Mouse (Mus musculus) forebrain, postnatal 0 days (tissue): ENCODE measurements around the gene Babam2. TPM values are rescaled to one million over a fixed set of nuclear protein-coding genes. Genes with fewer than 3 reads are reported as not detected.

Experiments used
- ATAC-seq: fragments of 200-750 bp; cut with Nextera tagmentation; 2 replicates; pipeline ENCODE4 v1.8.0; 2017; ENCODE audit warnings: mild to moderate bottlenecking, moderate library complexity
- DNase-seq: peaks from one replicate; pipeline ENCODE4 v3.0.0-alpha.2; 2015
- H3K27ac ChIP-seq: fragments of 300-500 bp; sonication (generic); 2 replicates; pipeline ENCODE4 v1.5.1; 2014; ENCODE audit warnings: low read depth, mild to moderate bottlenecking, antibody characterized with exemption, low read length, moderate library complexity, mixed read lengths
- H3K27me3 ChIP-seq: fragments of 300-500 bp; sonication (generic); 2 replicates; pipeline ENCODE4 v1.6.1; 2014; ENCODE audit warnings: mild to moderate bottlenecking, low read length, mixed read lengths; ENCODE audit not compliant: insufficient read depth
- H3K36me3 ChIP-seq: fragments of 300-500 bp; sonication (generic); 2 replicates; pipeline ENCODE4 v1.6.1; 2014; ENCODE audit warnings: mild to moderate bottlenecking, moderate library complexity; ENCODE audit not compliant: insufficient read depth
- H3K4me1 ChIP-seq: fragments of 300-500 bp; sonication (generic); 2 replicates; pipeline ENCODE4 v1.6.1; 2014; ENCODE audit warnings: antibody characterized with exemption; ENCODE audit not compliant: insufficient read depth
- H3K4me2 ChIP-seq: fragments of 300-500 bp; sonication (generic); 2 replicates; pipeline ENCODE4 v1.6.1; 2014; ENCODE audit warnings: low read depth, mild to moderate bottlenecking, moderate library complexity
- H3K4me3 ChIP-seq: fragments of 300-500 bp; sonication (generic); 2 replicates; pipeline ENCODE4 v1.5.1; 2014; ENCODE audit warnings: low read depth, low read length, mixed read lengths
- H3K9ac ChIP-seq: fragments of 300-500 bp; sonication (generic); 2 replicates; pipeline ENCODE4 v1.6.1; 2014; ENCODE audit warnings: mild to moderate bottlenecking
- H3K9me3 ChIP-seq: fragments of 300-500 bp; sonication (generic); 2 replicates; pipeline ENCODE4 v1.6.1; 2016; ENCODE audit warnings: low read length
- CTCF ChIP-seq: sonication (generic); IDR thresholded peaks from 2 replicates; pipeline ENCODE4 v1.5.1; 2016; ENCODE audit warnings: antibody characterized with exemption, control low read depth, low read depth
- WGBS: fragments of 180-500 bp; shearing (Covaris S2); extraction: QIAGEN DNeasy Blood & Tissue Kit; methylation state at CpG from one replicate; pipeline ENCODE4 v1.1.7; 2014; 5-methylcytosine and 5-hydroxymethylcytosine counted together
- polyA plus RNA-seq: library from polyadenylated mRNA; unstranded; fragments of >200 nt; fragmentation: Nextera tagmentation; extraction: Ambion mirVana; gene quantifications from 2 replicates; pipeline ENCODE4 v1.2.1, GENCODE M21; 2015
- total RNA-seq: library from RNA; depleted of rRNA; stranded (reverse); fragments of >200 nt; gene quantifications from 2 replicates; pipeline ENCODE4 v1.2.3, GENCODE M21; 2014

Babam2 gene
- total and polyA plus RNA-seq, 2 experiments from 2014 or later = 42.7 to 61.5 TPM

- Histone ChIP-seq H3K9me3 (no peaks in the 10 kb centered on the region), H3K9ac (no peak overlapping the region), H3K4me3 (no peak overlapping the region), H3K4me1 (no peaks in the 10 kb centered on the region), H3K27ac (no peak overlapping the region), H3K36me3 (no peaks in the 10 kb centered on the region), H3K27me3 (no peaks in the 10 kb centered on the region), H3K4me2 (no peak overlapping the region)
- ATAC-seq (no peak), DNase-seq (no peak)
- WGBS = 87% methylated on average over 9 of the region's 9 CpGs
- no peak for TF ChIP-seq CTCF
Observed at GRCm38 (mm10) chr5:31758310-31759091, 61.0 kb downstream of the Babam2 start.

- H3K36me3 ChIP-seq = no peaks in the 10 kb centered on the region
- no peak overlapping the region for H3K27ac ChIP-seq
- TF ChIP-seq CTCF = no peak
- no peak for DNase-seq
- H3K4me3 ChIP-seq = no peak overlapping the region
- H3K4me2 ChIP-seq = no peak overlapping the region
- H3K4me1 ChIP-seq = no peaks in the 10 kb centered on the region
- H3K9me3 ChIP-seq = no peaks in the 10 kb centered on the region
- ATAC-seq = no peak
- H3K9ac ChIP-seq = no peak overlapping the region
- whole genome bisulfite sequencing = 98% methylated on average over 4 of the region's 4 CpGs
- no peaks in the 10 kb centered on the region for H3K27me3 ChIP-seq
Observed at GRCm38 (mm10) chr5:31761836-31762235, 64.4 kb downstream of the Babam2 start.

- Histone ChIP-seq H3K27ac (no peak overlapping the region), H3K4me1 (no peaks in the 10 kb centered on the region), H3K9ac (no peak overlapping the region), H3K4me3 (no peak overlapping the region), H3K36me3 (no peaks in the 10 kb centered on the region), H3K4me2 (no peak overlapping the region), H3K27me3 (no peaks in the 10 kb centered on the region), H3K9me3 (no peaks in the 10 kb centered on the region)
- 97% methylated on average over 1 of the region's 1 CpGs for WGBS
- DNase-seq = no peak
- TF ChIP-seq CTCF = no peak
- no peak for ATAC-seq
Observed at GRCm38 (mm10) chr5:31762773-31763172, 65.3 kb downstream of the Babam2 start.

- H3K9ac ChIP-seq = no peak overlapping the region
- no peak for TF ChIP-seq CTCF
- H3K4me1 ChIP-seq = no peaks in the 10 kb centered on the region
- H3K9me3 ChIP-seq = no peaks in the 10 kb centered on the region
- ATAC-seq (no peak), DNase-seq (no peak)
- no peak overlapping the region for H3K4me2 ChIP-seq
- H3K27ac ChIP-seq = no peak overlapping the region
- no peak overlapping the region for H3K4me3 ChIP-seq
- WGBS = 88% methylated on average over 2 of the region's 2 CpGs
- H3K36me3 ChIP-seq = no peaks in the 10 kb centered on the region
- no peaks in the 10 kb centered on the region for H3K27me3 ChIP-seq
Observed at GRCm38 (mm10) chr5:31765824-31766223, 68.3 kb downstream of the Babam2 start.

- Histone ChIP-seq H3K4me3 (no peak overlapping the region), H3K4me1 (no peaks in the 10 kb centered on the region), H3K4me2 (no peak overlapping the region), H3K27me3 (no peaks in the 10 kb centered on the region), H3K9me3 (no peaks in the 10 kb centered on the region), H3K9ac (no peak overlapping the region), H3K27ac (no peak overlapping the region), H3K36me3 (no peaks in the 10 kb centered on the region)
- WGBS = 74% methylated on average over 4 of the region's 4 CpGs
- no peak for TF ChIP-seq CTCF
- DNase-seq (no peak), ATAC-seq (no peak)
Observed at GRCm38 (mm10) chr5:31766841-31767542, 69.5 kb downstream of the Babam2 start.

GRCm38 (mm10) chr5:31771486-31771885 is 74.0 kb downstream of the Babam2 start:
- 80% methylated on average over 5 of the region's 5 CpGs for WGBS
- ATAC-seq = no peak

GRCm38 (mm10) chr5:31771921-31772320 is 74.4 kb downstream of the Babam2 start:
- Histone ChIP-seq H3K9me3 (no peaks in the 10 kb centered on the region), H3K27me3 (no peaks in the 10 kb centered on the region), H3K36me3 (no peaks in the 10 kb centered on the region), H3K4me2 (no peak overlapping the region), H3K4me1 (no peaks in the 10 kb centered on the region), H3K4me3 (no peak overlapping the region), H3K27ac (no peak overlapping the region), H3K9ac (no peak overlapping the region)
- TF ChIP-seq CTCF = no peak
- DNase-seq (no peak), ATAC-seq (no peak)
- 92% methylated on average over 4 of the region's 4 CpGs for WGBS

More at GRCm38 (mm10) chr5:31771486-31771885, 74.0 kb downstream of the Babam2 start:
- Histone ChIP-seq H3K9me3 (no peaks in the 10 kb centered on the region), H3K27ac (no peak overlapping the region), H3K9ac (no peak overlapping the region), H3K4me2 (no peak overlapping the region), H3K4me1 (no peaks in the 10 kb centered on the region), H3K4me3 (no peak overlapping the region), H3K36me3 (no peaks in the 10 kb centered on the region), H3K27me3 (no peaks in the 10 kb centered on the region)
- DNase-seq = no peak
- TF ChIP-seq CTCF = no peak
